Mouse (Mus musculus) neural tube, embryonic 11.5 days (tissue): ENCODE measurements around the gene Tmeff1. TPM values are rescaled to one million over a fixed set of nuclear protein-coding genes. Genes with fewer than 3 reads are reported as not detected.
A peak's percentile ranks its signal among the peaks of the same experiment; 100 is the strongest.

Source experiments
- ATAC-seq: fragments of 200-750 bp; cut with Nextera tagmentation; 2 replicates; pipeline ENCODE4 v1.8.0; 2017; ENCODE audit warnings: moderate number of reproducible peaks, mild to moderate bottlenecking, moderate TSS enrichment, moderate library complexity; ENCODE audit not compliant: insufficient read depth, low FRiP score, low TSS enrichment
- DNase-seq: peaks from one replicate; pipeline ENCODE4 v3.0.0-alpha.2; 2015; ENCODE audit warnings: low spot score
- H3K27ac ChIP-seq: fragments of 300-500 bp; sonication (generic); 2 replicates; pipeline ENCODE4 v1.5.1; 2014; ENCODE audit warnings: low read depth, mild to moderate bottlenecking, low read length
- H3K27me3 ChIP-seq: fragments of 300-500 bp; sonication (generic); 2 replicates; pipeline ENCODE4 v1.6.1; 2014; ENCODE audit warnings: mild to moderate bottlenecking, low read length, mixed read lengths; ENCODE audit not compliant: control insufficient read depth, insufficient read depth
- H3K36me3 ChIP-seq: fragments of 300-500 bp; sonication (generic); 2 replicates; pipeline ENCODE4 v1.6.1; 2014; ENCODE audit warnings: mild to moderate bottlenecking, low read length, moderate library complexity, mixed read lengths; ENCODE audit not compliant: control insufficient read depth, insufficient read depth
- H3K4me1 ChIP-seq: fragments of 300-500 bp; sonication (generic); 2 replicates; pipeline ENCODE4 v1.6.1; 2014; ENCODE audit warnings: low read length, mixed read lengths; ENCODE audit not compliant: control insufficient read depth, insufficient read depth
- H3K4me2 ChIP-seq: fragments of 300-500 bp; sonication (generic); 2 replicates; pipeline ENCODE4 v1.6.1; 2014; ENCODE audit warnings: low read depth, mild to moderate bottlenecking, moderate library complexity
- H3K4me3 ChIP-seq: fragments of 300-500 bp; sonication (generic); 2 replicates; pipeline ENCODE4 v1.5.1; 2014; ENCODE audit warnings: low read depth, low read length
- H3K9ac ChIP-seq: fragments of 300-500 bp; sonication (generic); 2 replicates; pipeline ENCODE4 v1.6.1; 2014; ENCODE audit warnings: mild to moderate bottlenecking, low read length
- H3K9me3 ChIP-seq: fragments of 300-500 bp; sonication (generic); 2 replicates; pipeline ENCODE4 v1.6.1; 2016; ENCODE audit warnings: low read length; ENCODE audit not compliant: control insufficient read depth
- WGBS: fragments of 180-500 bp; shearing (Covaris S2); extraction: QIAGEN DNeasy Blood & Tissue Kit; methylation state at CpG from one replicate; pipeline ENCODE4 v1.1.7; 2014; 5-methylcytosine and 5-hydroxymethylcytosine counted together
- polyA plus RNA-seq: library from polyadenylated mRNA; unstranded; fragments of >200 nt; fragmentation: Nextera tagmentation; extraction: Ambion mirVana; gene quantifications from 2 replicates; pipeline ENCODE4 v1.2.1, GENCODE M21; 2014

Gene Tmeff1
- polyA plus RNA-seq, 1 experiment from 2014 or later = 261 TPM

DNA sequence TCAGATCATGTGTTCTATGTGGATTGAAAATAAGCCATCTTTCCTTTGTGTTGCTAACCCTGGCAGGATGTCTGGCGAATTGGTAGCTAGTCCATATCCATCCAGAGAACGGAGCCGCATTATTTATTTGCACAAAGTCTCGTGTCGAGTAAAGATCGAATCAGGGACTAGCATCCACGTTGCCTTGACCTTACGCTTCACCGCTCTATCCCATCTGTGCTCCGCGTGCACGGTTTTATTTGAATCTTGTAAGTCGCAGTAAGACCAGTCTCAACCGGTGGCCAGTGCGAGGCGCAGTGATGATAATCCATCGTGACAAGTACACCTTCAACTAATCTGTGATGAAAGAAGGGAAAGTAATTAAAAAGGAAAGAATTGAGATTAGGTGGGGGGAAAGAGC lies 54.5 kb downstream of the Tmeff1 start:
- DNase-seq (no peak), ATAC-seq (no peak)
- no peak overlapping the region for H3K4me3 ChIP-seq
- H3K9me3 ChIP-seq = no peaks in the 10 kb centered on the region
- no peaks in the 10 kb centered on the region for H3K4me1 ChIP-seq
- 95% methylated on average over 17 of the region's 17 CpGs for WGBS
- H3K27ac ChIP-seq = no peak overlapping the region
- no peak overlapping the region for H3K4me2 ChIP-seq
- H3K27me3 ChIP-seq = no peaks in the 10 kb centered on the region
- H3K9ac ChIP-seq = no peak overlapping the region
- peaks cover 8% of the 10 kb centered on the region for H3K36me3 ChIP-seq

DNA sequence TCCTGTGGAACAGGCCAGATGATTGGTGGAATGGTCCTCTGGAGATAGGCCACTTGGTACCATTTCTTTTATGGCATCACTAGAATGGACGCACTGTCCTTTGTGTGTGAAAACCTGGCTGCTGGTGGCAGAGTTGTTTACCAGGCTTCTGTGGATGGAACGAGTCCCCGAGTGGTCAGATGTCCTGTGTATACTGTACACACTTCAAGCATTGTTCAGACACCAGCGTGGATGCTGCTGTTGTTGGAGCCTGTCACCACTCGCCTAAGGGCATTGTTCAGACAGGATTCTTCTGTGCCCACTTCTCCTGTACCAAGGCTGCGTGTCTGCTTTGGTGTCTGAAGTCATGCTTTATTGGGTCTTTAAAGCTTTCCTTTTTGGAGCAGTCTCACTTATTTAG lies 58.8 kb downstream of the Tmeff1 start:
- ATAC-seq (no peak), DNase-seq (no peak)
- Histone ChIP-seq H3K36me3 (peaks cover 10% of the 10 kb centered on the region), H3K27me3 (no peaks in the 10 kb centered on the region), H3K4me2 (no peak overlapping the region), H3K27ac (no peak overlapping the region), H3K9me3 (no peaks in the 10 kb centered on the region), H3K4me1 (no peaks in the 10 kb centered on the region), H3K4me3 (no peak overlapping the region), H3K9ac (no peak overlapping the region)
- WGBS = 92% methylated on average over 6 of the region's 6 CpGs

DNA sequence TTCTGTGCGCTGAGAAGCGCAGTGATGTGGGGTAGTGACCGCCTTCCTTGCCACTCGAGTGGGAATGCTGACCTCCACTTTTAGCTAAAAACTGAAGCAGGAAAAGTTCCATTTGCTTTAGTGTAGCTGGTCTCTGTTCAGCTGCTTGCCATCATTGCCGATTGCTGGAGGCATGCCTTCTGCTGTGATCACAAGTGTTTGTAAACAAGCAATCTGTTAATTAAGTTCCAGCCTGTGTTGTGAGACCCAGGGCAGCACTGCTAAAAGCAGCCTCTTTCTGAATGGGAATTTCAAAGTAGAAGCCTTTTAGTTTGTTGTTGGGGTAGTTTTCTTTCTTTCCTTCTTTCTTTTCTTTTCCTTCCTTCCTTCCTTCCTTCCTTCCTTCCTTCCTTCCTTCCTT lies 61.2 kb downstream of the Tmeff1 start:
- Histone ChIP-seq H3K4me2 (no peak overlapping the region), H3K4me3 (no peak overlapping the region), H3K36me3 (peaks cover 12% of the 10 kb centered on the region), H3K4me1 (no peaks in the 10 kb centered on the region), H3K9me3 (no peaks in the 10 kb centered on the region), H3K9ac (no peak overlapping the region), H3K27me3 (no peaks in the 10 kb centered on the region), H3K27ac (no peak overlapping the region)
- DNase-seq = no peak
- WGBS = 95% methylated on average over 5 of the region's 5 CpGs
- ATAC-seq = no peak

DNA sequence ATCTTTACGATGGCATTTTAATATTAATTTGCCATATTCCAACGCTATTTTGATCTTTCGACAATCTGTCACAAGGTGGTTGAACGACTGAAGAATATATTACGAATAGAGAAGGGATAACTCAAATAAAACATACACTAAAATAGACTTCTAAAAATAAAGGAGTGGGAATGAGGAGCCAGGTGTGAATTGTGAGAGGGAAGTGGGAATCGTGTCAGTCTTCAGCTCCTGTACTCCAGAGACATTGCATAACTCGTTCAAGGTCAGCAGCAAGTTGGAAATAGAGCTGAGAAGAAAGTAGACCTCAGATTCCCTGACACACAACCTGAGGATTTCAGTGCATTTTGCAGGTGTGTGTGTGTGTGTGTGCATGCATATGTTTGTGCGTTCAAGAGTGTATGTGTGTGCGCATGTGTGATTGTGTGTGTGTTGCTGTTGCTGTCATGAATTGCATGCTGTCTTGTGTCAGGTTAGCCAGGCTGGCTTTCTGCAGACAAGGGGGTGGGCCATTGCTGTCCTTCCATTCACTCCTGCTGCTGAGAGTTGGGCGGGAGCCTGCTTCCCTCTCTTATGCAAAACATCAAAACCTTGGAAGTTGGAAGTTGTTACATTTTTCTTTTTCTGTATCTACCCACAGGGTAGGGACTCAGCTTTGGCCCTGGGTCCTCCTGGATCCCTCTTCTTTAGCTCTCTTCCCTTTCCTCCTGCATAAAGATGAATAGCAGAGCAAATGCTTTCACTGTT lies 65.8 kb downstream of the Tmeff1 start:
- Histone ChIP-seq H3K36me3 (peaks cover 10% of the 10 kb centered on the region), H3K27me3 (no peaks in the 10 kb centered on the region), H3K9me3 (no peaks in the 10 kb centered on the region), H3K9ac (no peak overlapping the region), H3K4me2 (no peak overlapping the region), H3K4me1 (no peaks in the 10 kb centered on the region), H3K4me3 (no peak overlapping the region), H3K27ac (no peak overlapping the region)
- ATAC-seq (no peak), DNase-seq (no peak)
- 92% methylated on average over 10 of the region's 10 CpGs for WGBS

DNA sequence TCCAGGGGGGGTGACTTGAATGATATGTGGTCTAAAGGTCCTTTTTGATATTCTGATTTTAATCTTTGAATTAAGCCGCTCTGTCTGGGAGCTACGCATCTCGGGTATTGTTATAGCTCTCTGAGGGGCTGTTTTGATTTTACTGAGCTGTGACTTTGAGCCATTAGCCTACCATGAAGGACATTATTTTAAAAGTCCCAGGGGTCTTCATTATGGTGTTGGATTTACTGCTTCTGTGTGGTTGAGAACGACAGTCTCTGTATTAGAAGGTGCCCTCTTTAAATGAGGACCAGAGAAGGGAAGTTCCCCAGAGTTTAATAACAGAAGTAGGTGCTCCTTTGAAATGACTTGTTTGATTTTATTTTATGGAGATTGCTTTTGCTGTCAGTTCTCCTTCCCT lies 69.1 kb downstream of the Tmeff1 start:
- Histone ChIP-seq H3K36me3 (peaks cover 16% of the 10 kb centered on the region; the same call in 1 of the 2 replicates), H3K4me1 (no peaks in the 10 kb centered on the region), H3K27me3 (no peaks in the 10 kb centered on the region), H3K4me2 (no peak overlapping the region), H3K9ac (no peak overlapping the region), H3K9me3 (no peaks in the 10 kb centered on the region), H3K4me3 (no peak overlapping the region), H3K27ac (no peak overlapping the region)
- ATAC-seq = 0 out of 2 replicates have a peak, but pooled peaks have one; percentile 13
- WGBS = 57% methylated on average over 4 of the region's 4 CpGs
- DNase-seq = no peak

DNA sequence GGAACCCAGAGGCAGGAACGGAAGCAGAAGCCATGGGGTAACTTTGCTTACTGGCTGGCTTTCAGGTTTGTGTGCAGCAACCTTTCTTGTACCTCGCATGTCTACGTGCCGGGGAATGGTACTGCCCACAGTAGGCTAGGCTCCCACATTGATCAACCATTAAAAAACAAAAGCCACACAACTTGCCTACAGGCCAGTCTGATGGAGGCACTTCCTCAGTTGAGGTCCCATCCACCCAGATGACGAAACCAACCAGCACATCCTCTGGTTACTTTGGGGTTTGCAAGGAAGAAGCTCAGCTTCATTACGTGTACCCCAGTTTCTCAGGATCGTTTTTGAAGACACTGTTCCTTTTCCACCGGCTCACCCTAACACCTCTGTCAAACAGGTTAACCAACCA lies 71.6 kb downstream of the Tmeff1 start:
- H3K9me3 ChIP-seq = no peaks in the 10 kb centered on the region
- WGBS = 97% methylated on average over 8 of the region's 8 CpGs
- no peak for ATAC-seq
- H3K27ac ChIP-seq = no peak overlapping the region
- no peak for DNase-seq
- H3K36me3 ChIP-seq = peaks cover 21% of the 10 kb centered on the region
- no peak overlapping the region for H3K4me2 ChIP-seq
- no peaks in the 10 kb centered on the region for H3K4me1 ChIP-seq
- no peaks in the 10 kb centered on the region for H3K27me3 ChIP-seq
- H3K4me3 ChIP-seq = no peak overlapping the region
- no peak overlapping the region for H3K9ac ChIP-seq

DNA sequence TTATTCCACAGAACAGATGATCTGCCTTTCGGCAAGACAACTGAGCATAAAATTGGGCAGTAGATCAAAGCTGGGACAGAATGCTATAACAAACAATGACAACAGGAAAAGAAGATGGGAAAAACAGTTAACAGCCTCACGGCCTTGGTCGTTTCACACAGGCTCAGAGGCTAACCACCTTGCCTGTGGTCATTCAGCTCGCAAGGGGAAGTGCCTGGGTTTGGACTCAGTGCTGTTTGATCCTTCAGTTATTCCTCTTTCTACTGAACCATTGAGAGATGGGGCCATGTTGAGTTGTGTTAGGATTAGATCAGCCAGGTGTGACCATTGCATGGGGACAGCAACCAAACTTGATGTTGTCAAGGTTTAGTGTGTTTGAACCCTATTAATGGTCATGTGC lies 75.2 kb downstream of the Tmeff1 start:
- H3K36me3 ChIP-seq = peaks cover 30% of the 10 kb centered on the region
- H3K27me3 ChIP-seq = no peaks in the 10 kb centered on the region
- H3K4me3 ChIP-seq = no peak overlapping the region
- no peak overlapping the region for H3K9ac ChIP-seq
- DNase-seq (no peak), ATAC-seq (no peak)
- H3K27ac ChIP-seq = no peak overlapping the region
- H3K4me1 ChIP-seq = no peaks in the 10 kb centered on the region
- H3K9me3 ChIP-seq = no peaks in the 10 kb centered on the region
- H3K4me2 ChIP-seq = no peak overlapping the region
- WGBS = 92% methylated on average over 4 of the region's 4 CpGs

DNA sequence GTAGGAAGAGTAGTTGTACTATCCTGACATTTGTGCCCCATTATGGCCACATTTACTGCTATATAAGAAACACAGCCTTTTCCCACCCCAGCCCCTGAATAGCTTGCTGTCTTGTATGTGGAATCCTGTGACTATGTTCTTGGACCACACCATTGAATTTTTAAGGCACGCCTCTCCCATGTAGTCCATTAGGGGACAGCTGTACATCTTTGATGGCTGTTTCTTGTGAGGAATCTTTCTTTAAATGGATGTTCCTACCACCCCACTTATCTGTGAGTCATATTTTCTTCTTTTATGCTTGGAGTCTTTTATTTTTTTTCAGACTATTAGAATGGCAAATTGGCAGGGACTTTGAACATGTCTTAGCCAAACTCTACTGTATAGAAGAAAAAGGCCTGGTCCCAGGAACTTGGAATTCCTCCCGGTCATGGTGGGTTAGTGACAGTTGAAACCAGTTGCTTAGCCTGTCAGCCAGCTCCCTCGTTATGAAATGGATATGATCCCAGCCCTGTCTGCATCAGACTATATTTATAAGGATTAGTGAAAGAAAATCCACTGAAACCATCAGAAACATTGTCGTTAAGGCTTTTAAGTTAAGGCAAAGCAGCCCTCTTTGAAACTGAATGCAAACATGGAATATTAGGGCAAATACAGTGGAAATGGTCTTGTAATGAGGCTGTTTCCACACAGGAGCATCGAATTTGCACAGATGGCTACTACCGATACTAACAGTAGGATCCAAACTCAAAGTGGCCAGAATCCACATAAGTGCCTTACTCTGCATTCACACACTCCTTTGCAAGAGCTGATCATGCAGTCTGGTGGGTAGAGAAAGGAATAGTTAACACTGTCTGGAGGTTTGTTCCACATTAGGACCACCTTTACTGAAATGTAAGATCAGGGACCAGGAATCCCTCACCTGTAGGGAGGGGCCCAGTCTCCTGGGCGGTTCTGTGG lies 75.9 kb downstream of the Tmeff1 start:
- DNase-seq = no peak
- Histone ChIP-seq H3K4me1 (no peaks in the 10 kb centered on the region), H3K4me2 (no peak overlapping the region), H3K9ac (no peak overlapping the region), H3K27me3 (no peaks in the 10 kb centered on the region), H3K9me3 (no peaks in the 10 kb centered on the region), H3K4me3 (no peak overlapping the region), H3K36me3 (peaks cover 30% of the 10 kb centered on the region), H3K27ac (no peak overlapping the region)
- no peak for ATAC-seq
- WGBS = 92% methylated on average over 7 of the region's 7 CpGs
